Mouse (Mus musculus): Measurements from ENCODE around the gene Ckap2. TPM values are rescaled to one million over a fixed set of nuclear protein-coding genes. Genes with fewer than 3 reads are reported as not detected.
"Not testable (repeated sequence)": the region's sequence is repeated elsewhere in the genome, so short reads cannot be mapped to it uniquely, and the experiment has no call there.

Ckap2 gene
- polyA plus RNA-seq, 1 experiment from 2014 or later = 10.6 TPM

DNA sequence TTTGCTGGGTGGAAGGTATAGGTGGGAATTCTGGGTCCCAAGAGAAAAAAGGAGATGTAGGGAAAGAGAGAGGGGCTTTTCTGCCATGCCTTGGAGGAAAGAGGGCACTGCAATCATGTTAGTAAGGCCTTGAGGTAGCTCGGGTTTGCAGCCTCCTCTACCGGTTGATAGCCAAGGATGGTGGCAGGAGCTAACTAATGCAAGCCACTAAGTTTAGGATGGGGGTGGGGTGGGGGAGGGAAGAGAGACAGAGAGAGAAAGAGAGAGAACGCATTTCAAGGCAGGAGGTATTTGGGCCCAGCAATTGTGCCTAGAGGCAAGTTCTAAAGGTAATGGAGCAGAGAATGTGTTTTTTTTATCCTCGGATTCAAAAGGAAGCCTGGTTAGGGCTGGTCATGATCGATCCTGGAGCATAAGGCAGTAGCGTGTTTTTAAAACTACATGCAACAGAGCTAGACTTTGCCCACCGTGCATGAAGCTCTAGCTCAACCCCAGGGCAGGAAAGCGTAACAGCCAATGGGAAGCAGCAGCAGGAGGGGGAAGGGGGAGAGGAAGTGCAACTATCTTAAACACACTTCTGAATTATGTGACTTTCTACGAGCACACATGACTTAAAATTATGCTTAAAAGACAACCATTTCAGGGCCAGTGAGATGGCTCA is 37.8 kb downstream of the Ckap2 start:
- Histone ChIP-seq H3K4me3 (replicated peaks) (no peak overlapping the region), H3K4me1 (no peaks in the 10 kb centered on the region; the same call in 1 of the 2 replicates), H3K27me3 (replicated peaks) (no peaks in the 10 kb centered on the region), H3K4me2 (no peak overlapping the region), H3K9me3 (replicated peaks) (no peaks in the 10 kb centered on the region), H3K36me3 (peaks cover 11% of the 10 kb centered on the region; the same call in 1 of the 2 replicates), H3K9ac (replicated peaks) (no peak overlapping the region), H3K27ac (replicated peaks) (no peak overlapping the region)
- 77% methylated on average over 9 of the region's 9 CpGs for WGBS
- no peak for ATAC-seq (ENCODE audit: low FRiP score)

DNA sequence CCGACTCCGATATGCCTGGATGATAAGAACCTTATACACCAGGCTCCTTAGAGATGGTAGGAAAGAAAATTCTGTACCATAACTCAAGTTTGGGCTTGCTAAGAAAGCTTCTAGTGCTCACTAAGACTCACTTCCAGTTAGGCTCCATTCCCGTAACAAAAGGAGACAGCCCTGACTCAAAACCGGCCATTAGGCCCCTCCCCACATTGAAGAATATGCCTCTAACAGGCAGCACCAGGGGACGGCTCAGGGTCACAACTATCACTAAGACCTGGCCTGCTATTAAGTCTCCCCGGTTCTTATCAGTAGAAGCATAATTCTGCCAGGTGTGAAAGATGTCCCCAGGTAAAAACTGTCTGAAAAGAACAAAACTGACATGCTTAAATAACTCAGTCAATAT is 39.8 kb downstream of the Ckap2 start:
- no peaks in the 10 kb centered on the region; the same call in 1 of the 2 replicates for H3K4me1 ChIP-seq
- H3K27me3 ChIP-seq (replicated peaks) = no peaks in the 10 kb centered on the region
- H3K4me3 ChIP-seq (replicated peaks) = no peak overlapping the region
- H3K4me2 ChIP-seq = no peak overlapping the region
- no peaks in the 10 kb centered on the region for H3K9me3 ChIP-seq (replicated peaks)
- H3K27ac ChIP-seq (replicated peaks) = no peak overlapping the region
- WGBS = 85% methylated on average over 6 of the region's 6 CpGs
- H3K36me3 ChIP-seq = peaks cover 17% of the 10 kb centered on the region; the same call in 1 of the 2 replicates
- no peak overlapping the region for H3K9ac ChIP-seq (replicated peaks)
- no peak for ATAC-seq (ENCODE audit: low FRiP score)

DNA sequence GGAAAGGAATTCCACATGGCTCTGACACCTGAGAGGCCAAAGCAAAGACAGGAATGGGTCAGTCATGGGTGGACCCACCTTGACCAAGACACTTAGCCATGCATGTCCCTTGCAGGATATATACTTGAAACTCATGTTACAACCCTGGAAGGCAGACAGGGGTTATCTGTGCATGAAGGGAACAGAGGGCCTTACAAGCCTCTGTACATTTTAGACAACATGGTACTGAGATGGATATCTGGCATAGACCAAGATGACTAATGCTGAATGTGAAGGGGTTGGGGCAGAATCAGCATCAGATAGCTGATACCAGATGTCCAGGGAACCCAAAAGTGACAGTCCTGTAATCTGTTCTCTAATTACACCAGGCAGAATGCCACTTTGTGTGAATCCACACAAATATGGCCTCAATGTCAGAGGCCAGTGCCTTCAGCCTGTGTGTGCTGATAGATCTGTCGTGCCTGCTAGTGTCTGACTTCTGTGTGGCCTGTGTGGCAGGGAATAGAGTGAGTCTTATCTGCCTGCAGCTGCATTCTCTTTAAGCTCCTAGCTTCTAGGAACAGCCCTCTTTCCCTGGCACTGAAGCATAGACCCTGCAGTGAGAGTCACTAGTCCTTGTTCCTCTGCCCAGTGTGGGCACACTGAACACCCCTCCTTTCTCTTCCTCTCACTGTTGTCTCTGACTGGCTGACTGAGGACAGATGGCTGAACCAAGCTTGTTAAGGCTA is 41.7 kb downstream of the Ckap2 start:
- Histone ChIP-seq H3K27ac (replicated peaks) (no peak overlapping the region), H3K4me1 (no peaks in the 10 kb centered on the region), H3K27me3 (replicated peaks) (no peaks in the 10 kb centered on the region), H3K4me2 (no peak overlapping the region), H3K36me3 (peaks cover 17% of the 10 kb centered on the region; the same call in 1 of the 2 replicates), H3K4me3 (replicated peaks) (no peak overlapping the region), H3K9me3 (replicated peaks) (no peaks in the 10 kb centered on the region), H3K9ac (replicated peaks) (no peak overlapping the region)
- ATAC-seq (ENCODE audit: low FRiP score) = no peak
- WGBS = 76% methylated on average over 1 of the region's 1 CpGs

DNA sequence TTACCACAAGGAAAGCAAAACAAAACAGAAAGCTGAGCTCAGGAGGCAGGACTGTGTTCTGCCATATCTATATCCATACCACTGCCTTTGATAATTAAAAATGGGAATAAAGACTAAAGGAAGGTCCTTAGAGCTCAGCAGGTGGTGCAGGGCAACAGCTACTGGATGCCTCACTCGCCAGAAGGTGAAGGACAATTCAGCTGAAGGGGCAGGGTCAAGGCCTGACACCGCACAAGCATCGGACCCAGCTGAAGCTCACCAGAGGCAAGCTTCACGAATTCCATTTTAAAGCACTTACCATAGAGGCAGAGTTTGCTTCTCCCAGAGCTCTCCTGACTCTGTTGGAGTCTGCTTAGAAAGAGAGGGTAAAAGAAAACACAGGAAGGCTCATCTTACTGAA is 43.0 kb downstream of the Ckap2 start:
- 78% methylated on average over 4 of the region's 4 CpGs for WGBS
- Histone ChIP-seq H3K4me2 (no peak overlapping the region), H3K9me3 (replicated peaks) (no peaks in the 10 kb centered on the region), H3K27me3 (replicated peaks) (no peaks in the 10 kb centered on the region), H3K4me1 (no peaks in the 10 kb centered on the region), H3K9ac (replicated peaks) (no peak overlapping the region), H3K27ac (replicated peaks) (no peak overlapping the region), H3K4me3 (replicated peaks) (no peak overlapping the region), H3K36me3 (peaks cover 12% of the 10 kb centered on the region; the same call in 1 of the 2 replicates)
- no peak for ATAC-seq (ENCODE audit: low FRiP score)

DNA sequence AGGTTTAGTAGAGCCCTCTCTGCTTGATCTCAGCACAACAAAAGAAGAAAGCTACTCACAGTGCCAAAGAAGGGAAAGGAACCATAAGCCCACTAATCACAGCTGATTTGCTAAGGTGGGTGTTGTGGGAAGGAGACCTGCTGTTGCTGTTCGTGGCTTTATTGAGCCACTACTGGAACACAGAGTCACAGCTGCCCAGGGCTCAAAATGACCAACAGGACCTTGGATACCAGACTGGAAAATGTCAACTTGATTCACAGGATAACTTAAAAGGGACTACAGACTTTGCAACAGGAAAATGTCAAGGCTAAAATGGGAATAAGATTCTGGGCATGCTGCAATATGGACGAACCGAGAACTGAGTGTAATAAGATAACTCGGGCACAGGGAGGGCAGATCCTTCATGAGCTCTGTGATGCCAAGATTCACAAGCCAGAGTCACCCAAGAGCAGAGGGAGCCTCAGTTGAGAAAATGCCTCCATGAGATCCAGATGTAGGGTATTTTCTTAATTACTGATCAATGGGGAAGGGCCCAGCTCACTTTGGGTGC is 43.7 kb downstream of the Ckap2 start:
- WGBS = 92% methylated on average over 4 of the region's 4 CpGs
- no peak overlapping the region for H3K9ac ChIP-seq (replicated peaks)

DNA sequence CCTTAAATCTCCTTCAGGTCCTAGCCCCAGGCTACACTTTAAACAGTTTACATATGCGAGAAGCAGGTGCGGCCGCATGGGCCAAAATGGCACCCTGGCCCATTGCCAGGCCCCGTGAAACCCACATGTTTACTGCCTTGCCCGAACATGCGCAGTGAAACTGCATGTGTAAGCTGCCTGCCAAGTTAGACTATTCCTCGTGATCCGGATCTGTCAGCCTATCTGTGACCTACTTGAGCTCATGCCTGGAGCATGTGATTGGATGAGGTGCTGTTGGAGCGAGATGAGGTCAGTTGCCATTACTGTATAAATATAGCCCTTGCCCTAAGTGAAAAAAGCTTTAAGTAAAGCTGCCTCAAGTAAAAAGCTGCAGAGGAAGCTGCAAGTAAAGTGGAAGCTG is 49.2 kb downstream of the Ckap2 start:
- H3K9me3 ChIP-seq (replicated peaks); ATAC-seq (ENCODE audit: low FRiP score): not testable (repeated sequence)
- 65% methylated on average over 9 of the region's 9 CpGs for WGBS

More for the DNA sequence above, 43.7 kb downstream of the Ckap2 start:
- no peaks in the 10 kb centered on the region for H3K4me1 ChIP-seq
- no peak overlapping the region for H3K27ac ChIP-seq (replicated peaks)
- H3K9me3 ChIP-seq (replicated peaks) = no peaks in the 10 kb centered on the region
- ATAC-seq (ENCODE audit: low FRiP score) = no peak
- H3K27me3 ChIP-seq (replicated peaks) = no peaks in the 10 kb centered on the region
- H3K4me2 ChIP-seq = no peak overlapping the region
- H3K36me3 ChIP-seq = peaks cover 12% of the 10 kb centered on the region; the same call in 1 of the 2 replicates
- no peak overlapping the region for H3K4me3 ChIP-seq (replicated peaks)

DNA sequence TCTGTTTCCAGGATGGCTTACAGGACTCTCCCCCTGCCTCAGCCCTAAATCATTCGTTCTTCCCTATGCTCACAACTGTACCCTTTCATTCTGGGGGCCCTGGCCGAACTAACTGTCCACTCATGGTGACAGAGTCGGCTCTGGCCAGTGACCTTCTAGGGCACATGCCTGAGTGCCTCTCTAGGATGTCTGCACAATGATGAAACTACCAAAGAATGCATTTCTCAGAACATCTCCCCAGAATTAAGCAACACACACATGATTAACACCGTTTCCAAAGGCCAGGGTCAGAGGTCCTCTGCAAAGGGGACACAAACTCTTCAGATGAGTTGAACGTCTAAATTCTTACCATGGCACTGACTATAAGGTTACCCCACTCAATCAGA is 50.9 kb downstream of the Ckap2 start:
- Histone ChIP-seq H3K36me3 (peaks cover 5% of the 10 kb centered on the region), H3K4me1 (no peaks in the 10 kb centered on the region), H3K9ac (replicated peaks) (no peak overlapping the region), H3K27ac (replicated peaks) (no peak overlapping the region), H3K4me3 (replicated peaks) (no peak overlapping the region), H3K27me3 (replicated peaks) (no peaks in the 10 kb centered on the region), H3K4me2 (no peak overlapping the region), H3K9me3 (replicated peaks) (no peaks in the 10 kb centered on the region)
- 89% methylated on average over 5 of the region's 5 CpGs for WGBS
- ATAC-seq (ENCODE audit: low FRiP score) = no peak

More for the DNA sequence above, 49.2 kb downstream of the Ckap2 start:
- H3K27ac ChIP-seq (replicated peaks); H3K9ac ChIP-seq (replicated peaks); H3K36me3 ChIP-seq; H3K4me2 ChIP-seq; H3K27me3 ChIP-seq (replicated peaks); H3K4me1 ChIP-seq; H3K4me3 ChIP-seq (replicated peaks): not testable (repeated sequence)

DNA sequence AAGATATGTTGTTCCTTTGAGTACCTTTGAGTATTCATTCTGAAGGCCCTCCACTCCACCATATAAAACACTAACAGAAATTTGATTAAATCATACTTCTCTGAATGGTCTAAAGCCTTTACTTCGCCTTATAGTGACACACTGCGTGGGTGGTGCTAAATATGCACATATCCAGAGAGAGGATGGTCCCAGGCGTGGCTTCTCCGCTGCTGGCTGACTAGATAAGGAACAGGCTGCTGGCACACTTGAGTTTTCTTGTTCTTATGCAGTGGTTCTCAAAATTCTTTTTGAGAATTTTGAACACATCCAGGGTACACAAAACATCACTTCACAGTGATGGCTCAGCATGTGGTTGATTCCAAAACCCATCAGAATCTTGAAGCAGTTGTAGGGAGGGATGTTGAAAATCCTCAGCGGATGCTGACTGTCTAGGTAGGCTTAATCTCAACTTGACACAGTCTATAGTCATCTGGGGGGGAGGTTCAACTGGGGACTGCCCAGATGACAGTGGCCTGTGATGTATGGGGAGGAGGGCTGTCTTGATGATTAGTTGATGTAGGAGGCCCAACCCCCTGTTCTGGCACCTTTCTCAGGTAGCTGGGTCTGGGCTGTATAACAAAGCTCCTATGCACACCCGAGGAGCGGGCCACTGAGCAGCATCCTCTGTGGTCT is 51.4 kb downstream of the Ckap2 start:
- ATAC-seq (ENCODE audit: low FRiP score) = no peak
- WGBS = 95% methylated on average over 7 of the region's 7 CpGs
- Histone ChIP-seq H3K4me1 (no peaks in the 10 kb centered on the region), H3K9me3 (replicated peaks) (no peaks in the 10 kb centered on the region), H3K27me3 (replicated peaks) (no peaks in the 10 kb centered on the region), H3K36me3 (peaks cover 7% of the 10 kb centered on the region), H3K27ac (replicated peaks) (no peak overlapping the region), H3K9ac (replicated peaks) (no peak overlapping the region), H3K4me2 (no peak overlapping the region), H3K4me3 (replicated peaks) (no peak overlapping the region)

DNA sequence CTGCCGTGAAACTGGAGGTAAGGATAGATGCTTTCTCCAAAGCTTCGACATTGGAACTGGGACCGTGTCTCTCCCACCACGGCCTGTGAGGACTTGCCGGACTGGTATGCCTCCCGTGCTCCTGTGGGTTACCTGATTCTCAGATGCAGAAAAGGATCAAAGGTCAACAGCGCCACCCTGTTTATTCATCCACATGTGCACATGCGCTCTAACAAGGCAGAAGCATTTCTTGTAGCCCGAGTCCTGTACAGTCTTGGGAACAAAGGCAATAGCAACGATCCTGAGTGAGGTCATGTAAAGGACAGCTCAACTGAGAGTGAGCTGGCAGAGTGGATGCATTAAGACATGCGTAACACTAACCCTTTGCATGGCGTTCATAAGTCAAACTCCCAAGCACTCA is 53.6 kb downstream of the Ckap2 start:
- Histone ChIP-seq H3K9me3 (replicated peaks) (no peaks in the 10 kb centered on the region), H3K9ac (replicated peaks) (no peak overlapping the region), H3K4me1 (no peaks in the 10 kb centered on the region), H3K27me3 (replicated peaks) (no peaks in the 10 kb centered on the region), H3K4me3 (replicated peaks) (no peak overlapping the region), H3K4me2 (no peak overlapping the region), H3K36me3 (peaks cover 13% of the 10 kb centered on the region), H3K27ac (replicated peaks) (no peak overlapping the region)
- ATAC-seq (ENCODE audit: low FRiP score) = no peak
- WGBS = 87% methylated on average over 12 of the region's 12 CpGs

DNA sequence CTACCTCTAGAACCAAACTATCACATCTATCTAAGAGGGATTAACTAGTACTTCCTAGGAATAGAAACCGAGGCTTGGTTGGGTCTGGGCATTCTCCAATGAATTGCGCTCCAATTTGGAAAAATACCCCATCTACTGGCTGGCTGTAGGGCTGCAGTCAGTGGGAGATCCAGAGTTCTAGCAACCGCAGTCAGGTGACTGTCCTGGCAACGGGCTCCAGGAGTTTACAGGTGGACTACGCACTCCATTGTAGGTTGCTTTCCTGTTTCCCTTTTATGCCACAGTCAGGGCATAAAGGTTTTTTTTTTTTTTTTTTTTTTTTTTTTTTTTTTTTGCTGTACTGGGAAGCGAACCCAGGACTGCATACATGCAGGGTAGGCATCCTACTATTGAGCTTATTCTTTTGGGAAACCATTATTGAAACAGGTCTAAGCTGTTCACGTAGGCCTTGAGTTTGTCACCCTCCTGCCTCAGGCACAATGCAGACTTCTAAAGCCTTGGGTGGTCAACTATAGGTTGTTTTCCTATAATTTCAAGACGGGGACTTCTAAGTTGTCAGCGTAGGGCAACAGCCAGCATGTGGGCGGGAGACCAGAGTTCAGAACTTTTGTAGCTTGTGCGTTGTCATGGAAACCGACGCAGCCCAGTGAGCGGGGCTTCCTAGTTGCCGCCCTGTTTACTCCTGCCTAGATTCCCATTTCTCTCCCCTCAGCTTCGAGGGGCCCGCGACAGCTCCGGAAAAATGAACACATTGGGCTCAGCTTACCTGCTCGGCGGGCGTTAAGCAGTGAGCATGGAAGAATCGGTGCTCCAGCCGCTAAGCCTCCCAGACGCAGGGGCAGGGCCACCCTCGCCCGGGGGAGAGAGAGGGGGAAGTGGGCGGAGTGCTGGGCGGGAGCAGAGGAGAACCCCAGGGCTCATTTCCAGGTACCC is 61.1 kb downstream of the Ckap2 start, which contains the start of gene Nek5:
Nek5 (minus strand) TSS at position 834 of the 933 bp plus-strand sequence.
- WGBS = 2% methylated on average over 29 of the region's 29 CpGs
- Histone ChIP-seq H3K27me3 (replicated peaks) (0 out of 2 replicates have a peak, but pooled peaks cover 7% of the 10 kb centered on the region), H3K9ac (replicated peaks) (peak within 1 kb of the TSS; percentile 32; the same call in 1 of the 2 replicates), H3K27ac (replicated peaks) (no peak within 1 kb of the TSS), H3K36me3 (peaks cover 8% of the 10 kb centered on the region), H3K4me3 (replicated peaks) (peak within 1 kb of the TSS; percentile 41), H3K4me2 (peak within 1 kb of the TSS; percentile 74), H3K4me1 (peaks cover 8% of the 10 kb centered on the region), H3K9me3 (replicated peaks) (no peaks in the 10 kb centered on the region)
- peak; percentile 84 for ATAC-seq (ENCODE audit: low FRiP score)
